Mouse (Mus musculus): Measurements from ENCODE around the gene 1810009A15Rik.

DNA sequence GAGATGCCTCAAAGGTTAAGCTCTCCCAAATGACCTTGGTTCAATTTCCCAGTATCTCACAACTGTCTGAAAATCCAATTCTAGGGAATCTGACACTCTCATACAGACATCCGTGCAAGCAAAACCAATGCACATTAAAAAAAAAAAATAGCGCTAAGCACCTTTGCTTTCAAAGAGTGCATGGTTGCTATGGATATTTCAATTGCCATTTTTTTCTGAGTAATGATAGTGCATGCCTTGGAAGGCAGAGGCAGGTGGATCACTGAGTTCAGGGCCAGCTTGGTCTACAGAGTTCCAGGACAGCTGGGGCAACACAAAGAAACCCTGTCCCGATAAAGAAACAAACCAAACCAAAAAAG lies 7.6 kb upstream of the 1810009A15Rik start:
- TF ChIP-seq MAX (IDR thresholded peaks at IDR 0.05; ENCODE audit: low read length) (no peak), POLR2A (IDR thresholded peaks at IDR 0.05; ENCODE audit: control insufficient read depth in 1 of 2, insufficient read depth in 1 of 2, low read depth in 1 of 2, low read length in 2 of 2, poor library complexity in 1 of 2) (no peak), SIN3A (IDR thresholded peaks at IDR 0.05; ENCODE audit: low read length) (no peak; the same call in 1 of the 2 replicates), CTCF (IDR thresholded peaks at IDR 0.05 in 2 of 3, conservative IDR thresholded peaks at IDR 0.05 in 1 of 3; ENCODE audit: control insufficient read depth in 1 of 3, insufficient read depth in 1 of 3, low read depth in 2 of 3, low read length in 3 of 3, poor library complexity in 1 of 3, severe bottlenecking in 1 of 3) (no peak), GATA1 (IDR thresholded peaks at IDR 0.05; ENCODE audit: low read depth, low read length) (no peak)
